Mouse (Mus musculus) erythroblast, embryonic 14.5 days (primary cell): ENCODE results near the gene Wwc1.

Source experiments
- GATA1 ChIP-seq: IDR thresholded peaks from 2 replicates; pipeline ENCODE4 v1.6.1; 2012; ENCODE audit warnings: low read length, inconsistent platforms, mixed read lengths
- TAL1 ChIP-seq: IDR thresholded peaks from 3 replicates; pipeline ENCODE4 v1.6.1; 2012; ENCODE audit warnings: low read length, inconsistent platforms, mixed read lengths

DNA sequence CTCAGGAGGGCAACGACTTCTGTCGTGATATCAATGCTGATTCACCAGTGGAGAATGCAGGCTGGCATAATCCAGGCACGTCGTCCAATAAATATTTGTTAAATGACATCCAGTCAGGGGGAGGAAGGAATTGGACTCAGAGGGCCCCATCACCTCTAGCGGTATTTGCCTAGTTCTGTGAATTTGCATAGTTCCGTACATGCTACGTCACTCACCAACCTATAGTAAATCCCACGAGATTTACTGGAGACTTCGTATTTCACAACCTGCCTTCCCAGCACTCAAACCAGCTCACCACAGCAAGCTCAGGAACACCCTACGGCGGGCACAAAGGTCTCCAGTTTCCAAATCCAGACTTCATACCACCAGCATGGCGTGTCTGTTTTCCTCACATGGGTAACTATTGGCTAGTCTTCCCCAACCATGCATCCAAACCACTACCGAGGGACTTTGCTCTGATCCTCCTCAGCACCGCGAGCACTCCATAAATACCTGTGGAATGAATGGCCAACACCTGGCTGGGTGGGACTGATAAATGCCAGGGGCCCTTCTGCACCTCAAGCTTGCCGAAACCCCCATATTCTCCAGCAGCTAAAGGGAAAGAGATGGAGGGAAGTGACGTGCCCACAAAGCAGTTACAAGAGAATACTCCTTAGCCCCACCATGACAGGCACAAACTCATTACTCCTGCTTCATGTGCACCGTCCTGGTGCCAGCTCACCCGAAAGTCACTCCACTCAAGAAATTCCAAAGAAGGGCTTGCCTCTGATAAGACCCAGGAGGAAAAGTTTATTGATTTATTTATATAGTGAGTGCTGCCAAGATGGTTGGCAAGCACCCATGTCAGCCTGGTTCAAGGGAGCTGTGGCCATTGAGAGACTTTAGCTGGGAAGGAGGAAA lies 9.3 kb downstream of the Wwc1 start:
- TF ChIP-seq GATA1, result no peak
- TF ChIP-seq TAL1, result no peak
